Mouse (Mus musculus) heart, embryonic 12.5 days (tissue): ENCODE data around the gene Cbfa2t3. TPM values are rescaled to one million over a fixed set of nuclear protein-coding genes. Genes with fewer than 3 reads are reported as not detected.

ENCODE experiments used
- ATAC-seq: fragments of 200-750 bp; cut with Nextera tagmentation; 2 replicates; pipeline ENCODE4 v1.8.0; 2017; ENCODE audit warnings: moderate TSS enrichment, moderate library complexity; ENCODE audit not compliant: insufficient number of reproducible peaks, low FRiP score
- H3K27ac ChIP-seq: fragments of 300-500 bp; sonication (generic); 2 replicates; pipeline ENCODE4 v1.5.1; 2016; ENCODE audit warnings: mild to moderate bottlenecking, moderate library complexity; ENCODE audit not compliant: poor library complexity, severe bottlenecking
- H3K27me3 ChIP-seq: fragments of 300-500 bp; sonication (generic); replicated peaks from 2 replicates; pipeline ENCODE4 v1.6.1; 2016; ENCODE audit warnings: mild to moderate bottlenecking, moderate library complexity
- H3K36me3 ChIP-seq: fragments of 300-500 bp; sonication (generic); 2 replicates; pipeline ENCODE4 v1.6.1; 2016; ENCODE audit warnings: mild to moderate bottlenecking, moderate library complexity
- H3K4me1 ChIP-seq: fragments of 300-500 bp; sonication (generic); replicated peaks from 2 replicates; pipeline ENCODE4 v1.6.1; 2016; ENCODE audit warnings: mild to moderate bottlenecking
- H3K4me2 ChIP-seq: fragments of 300-500 bp; sonication (generic); 2 replicates; pipeline ENCODE4 v1.6.1; 2016; ENCODE audit warnings: mild to moderate bottlenecking, moderate library complexity
- H3K4me3 ChIP-seq: fragments of 300-500 bp; sonication (generic); 2 replicates; pipeline ENCODE4 v1.5.1; 2016; ENCODE audit warnings: mild to moderate bottlenecking
- H3K9ac ChIP-seq: fragments of 300-500 bp; sonication (generic); 2 replicates; pipeline ENCODE4 v1.6.1; 2016; ENCODE audit warnings: mild to moderate bottlenecking, moderate library complexity
- H3K9me3 ChIP-seq: fragments of 300-500 bp; sonication (generic); replicated peaks from 2 replicates; pipeline ENCODE4 v1.6.1; 2016; ENCODE audit warnings: mild to moderate bottlenecking, moderate library complexity
- WGBS: fragments of 180-500 bp; shearing (Covaris S2); methylation state at CpG from one replicate; pipeline ENCODE4 v1.1.7; 2016; 5-methylcytosine and 5-hydroxymethylcytosine counted together
- polyA plus RNA-seq: library from polyadenylated mRNA; unstranded; fragments of >200 nt; fragmentation: Nextera tagmentation; extraction: Ambion mirVana; gene quantifications from 2 replicates; pipeline ENCODE4 v1.2.1, GENCODE M21; 2016

The Cbfa2t3 gene
- polyA plus RNA-seq, 1 experiment from 2014 or later, result 6.2 TPM

DNA sequence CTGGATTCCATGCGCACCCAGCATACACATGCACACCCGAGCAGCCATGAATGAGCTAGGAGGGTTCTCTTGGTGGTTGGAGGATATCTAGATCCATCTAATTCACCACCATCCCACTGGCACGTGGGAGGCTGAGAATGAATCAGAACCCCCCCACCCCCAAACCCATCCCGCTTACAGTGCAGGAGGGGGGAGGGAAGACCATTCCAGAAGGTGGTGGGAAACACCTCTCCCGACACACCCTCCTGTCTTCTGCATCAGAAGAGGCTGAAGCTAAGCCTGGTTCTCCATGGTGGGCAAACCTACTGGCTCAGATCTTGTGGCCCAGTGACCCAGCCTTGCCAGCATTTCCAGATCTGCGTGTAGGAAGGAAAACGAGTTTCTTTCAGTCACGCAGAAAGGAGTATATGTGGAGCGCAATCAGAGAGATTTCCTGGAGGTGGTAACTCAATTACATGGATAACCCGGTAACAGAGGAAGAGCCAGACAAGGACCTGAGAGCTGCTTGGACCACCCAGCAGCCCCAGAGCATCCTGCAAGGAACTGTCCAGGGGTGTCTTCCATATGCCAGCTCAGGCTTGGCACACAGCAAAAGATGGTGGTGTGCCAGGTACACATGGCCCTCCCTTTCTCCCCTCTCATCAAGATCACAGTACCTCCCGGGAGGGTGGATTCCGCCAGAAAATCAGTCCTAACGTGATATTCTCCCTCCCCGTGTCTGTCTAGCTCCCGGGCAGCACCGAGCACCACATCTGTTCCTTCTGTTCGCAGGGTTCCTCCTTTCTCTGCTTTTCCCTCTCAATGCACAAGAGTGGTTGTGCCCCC, 23.1 kb downstream of the Cbfa2t3 start:
- Histone ChIP-seq H3K27me3 (peaks cover 90% of the 10 kb centered on the region), H3K27ac (no peak overlapping the region), H3K36me3 (peaks cover 7% of the 10 kb centered on the region; the same call in 1 of the 2 replicates), H3K4me3 (peak overlapping the region; percentile 73; the same call in 1 of the 2 replicates), H3K9ac (0 out of 2 replicates have a peak overlapping the region, but pooled peaks have one; percentile 83), H3K9me3 (no peaks in the 10 kb centered on the region), H3K4me2 (peak overlapping the region; percentile 98), H3K4me1 (peaks cover 36% of the 10 kb centered on the region)
- WGBS, result 80% methylated on average over 17 of the region's 17 CpGs
- ATAC-seq, result no peak

GRCm38 (mm10) chr8:122674999-122675398, 23.9 kb downstream of the Cbfa2t3 start:
- no peaks in the 10 kb centered on the region for H3K9me3 ChIP-seq
- no peak overlapping the region for H3K27ac ChIP-seq
- peaks cover 7% of the 10 kb centered on the region; the same call in 1 of the 2 replicates for H3K36me3 ChIP-seq
- peaks cover 90% of the 10 kb centered on the region for H3K27me3 ChIP-seq
- no peak overlapping the region for H3K4me3 ChIP-seq
- WGBS, result 37% methylated on average over 7 of the region's 7 CpGs
- H3K9ac ChIP-seq, result no peak overlapping the region
- ATAC-seq, result no peak
- H3K4me1 ChIP-seq, result peaks cover 39% of the 10 kb centered on the region
- H3K4me2 ChIP-seq, result 0 out of 2 replicates have a peak overlapping the region, but pooled peaks have one; percentile 98

DNA sequence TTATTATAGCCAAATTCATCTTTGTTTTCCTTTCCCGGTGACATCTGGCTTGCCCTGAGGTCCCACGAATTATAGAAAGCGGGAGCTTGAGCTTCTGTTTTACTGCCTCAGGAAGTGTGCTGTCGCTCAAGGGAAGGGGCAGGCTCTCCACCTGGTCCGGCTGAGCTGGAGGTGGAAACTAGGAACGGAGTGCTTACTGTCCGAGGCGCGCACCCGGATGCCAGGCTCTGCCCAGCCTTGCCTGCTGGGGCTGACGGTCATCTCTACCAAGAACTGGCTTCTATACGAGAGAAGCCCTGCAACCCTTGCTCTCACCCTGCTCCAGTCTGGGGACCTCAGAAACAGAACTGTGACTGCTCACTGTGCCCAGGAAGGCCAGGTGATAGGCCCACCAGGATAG, 24.9 kb downstream of the Cbfa2t3 start:
- Histone ChIP-seq H3K9ac (no peak overlapping the region), H3K9me3 (no peaks in the 10 kb centered on the region), H3K4me3 (no peak overlapping the region), H3K4me2 (no peak overlapping the region), H3K4me1 (peaks cover 39% of the 10 kb centered on the region), H3K27ac (no peak overlapping the region), H3K27me3 (peaks cover 84% of the 10 kb centered on the region), H3K36me3 (peaks cover 7% of the 10 kb centered on the region; the same call in 1 of the 2 replicates)
- ATAC-seq, result no peak
- WGBS, result 87% methylated on average over 12 of the region's 12 CpGs

GRCm38 (mm10) chr8:122671894-122672293, 27.0 kb downstream of the Cbfa2t3 start:
- Histone ChIP-seq H3K27me3 (peaks cover 74% of the 10 kb centered on the region), H3K9ac (no peak overlapping the region), H3K4me3 (no peak overlapping the region), H3K36me3 (peaks cover 7% of the 10 kb centered on the region; the same call in 1 of the 2 replicates), H3K9me3 (no peaks in the 10 kb centered on the region), H3K4me2 (no peak overlapping the region), H3K4me1 (peaks cover 46% of the 10 kb centered on the region), H3K27ac (no peak overlapping the region)
- ATAC-seq, result no peak
- 75% methylated on average over 6 of the region's 6 CpGs for WGBS

DNA sequence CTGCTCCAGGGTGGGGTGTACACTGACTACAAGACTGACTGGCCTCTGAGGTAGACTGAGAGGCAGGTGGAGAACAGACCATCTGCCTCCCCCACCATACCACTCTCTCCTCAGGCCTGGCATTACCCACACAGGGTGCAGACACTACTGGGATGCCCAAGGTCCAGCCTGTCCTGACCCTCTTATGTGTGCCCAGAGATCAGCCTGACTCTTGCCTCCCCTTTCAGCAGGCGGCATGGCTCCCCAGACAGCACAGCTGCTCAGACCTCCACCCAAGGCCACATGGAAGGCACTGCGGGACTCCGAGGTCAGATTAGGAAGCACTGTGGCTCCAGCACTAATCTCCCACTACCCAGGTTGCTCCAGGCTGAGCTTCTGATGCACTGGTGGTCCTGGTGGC, 28.2 kb downstream of the Cbfa2t3 start:
- peaks cover 7% of the 10 kb centered on the region; the same call in 1 of the 2 replicates for H3K36me3 ChIP-seq
- no peak overlapping the region for H3K4me3 ChIP-seq
- no peak overlapping the region for H3K9ac ChIP-seq
- 67% methylated on average over 3 of the region's 3 CpGs for WGBS
- no peaks in the 10 kb centered on the region for H3K9me3 ChIP-seq
- H3K4me2 ChIP-seq, result no peak overlapping the region
- H3K27ac ChIP-seq, result no peak overlapping the region
- peaks cover 52% of the 10 kb centered on the region for H3K4me1 ChIP-seq
- ATAC-seq, result no peak
- peaks cover 63% of the 10 kb centered on the region for H3K27me3 ChIP-seq

DNA sequence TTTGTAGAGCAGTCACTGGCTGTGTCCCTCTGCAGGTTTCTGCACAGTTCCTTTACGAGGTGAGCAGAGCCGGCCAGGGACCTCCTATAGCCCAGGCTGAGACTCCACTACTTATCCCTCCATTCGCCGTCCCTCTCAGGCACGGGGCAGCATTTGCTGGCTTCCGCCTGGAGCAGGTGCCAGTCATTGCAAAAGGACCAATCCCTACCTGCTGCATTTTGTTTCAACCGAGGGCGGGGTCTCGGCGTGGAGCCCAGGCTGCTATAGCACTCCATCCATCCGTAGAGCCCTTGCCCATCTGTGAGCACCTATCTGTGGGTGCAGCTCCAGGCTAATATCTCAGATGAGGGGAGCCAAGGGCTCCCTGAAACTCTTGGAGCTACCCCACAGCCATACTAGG, 28.9 kb downstream of the Cbfa2t3 start:
- Histone ChIP-seq H3K9ac (no peak overlapping the region), H3K36me3 (peaks cover 7% of the 10 kb centered on the region; the same call in 1 of the 2 replicates), H3K4me2 (no peak overlapping the region), H3K27me3 (peaks cover 56% of the 10 kb centered on the region), H3K27ac (no peak overlapping the region), H3K9me3 (no peaks in the 10 kb centered on the region), H3K4me1 (peaks cover 59% of the 10 kb centered on the region), H3K4me3 (no peak overlapping the region)
- 40% methylated on average over 11 of the region's 11 CpGs for WGBS
- no peak for ATAC-seq

DNA sequence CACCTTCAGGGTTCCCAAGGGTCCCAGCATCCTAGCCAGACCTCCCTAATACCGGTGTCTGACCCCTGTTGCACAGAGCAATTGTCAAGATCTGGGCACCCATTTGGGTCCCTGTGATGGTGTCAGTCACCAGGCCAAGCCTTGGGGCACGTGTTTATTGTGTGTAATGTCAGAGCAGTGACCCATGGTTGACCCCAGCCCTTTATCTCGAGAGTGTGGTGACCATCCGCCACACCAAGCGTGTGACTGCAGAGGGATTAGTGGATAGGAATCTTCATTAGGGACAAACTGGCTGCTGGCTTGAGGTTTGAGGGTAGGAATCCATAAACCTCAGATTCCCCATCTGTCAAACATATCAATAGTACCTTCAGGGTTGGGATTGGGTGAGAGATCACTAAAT, 29.5 kb downstream of the Cbfa2t3 start:
- no peak for ATAC-seq
- Histone ChIP-seq H3K9me3 (no peaks in the 10 kb centered on the region), H3K4me3 (no peak overlapping the region), H3K27ac (no peak overlapping the region), H3K36me3 (peaks cover 7% of the 10 kb centered on the region; the same call in 1 of the 2 replicates), H3K27me3 (peaks cover 51% of the 10 kb centered on the region), H3K4me1 (peaks cover 65% of the 10 kb centered on the region), H3K9ac (no peak overlapping the region), H3K4me2 (no peak overlapping the region)
- WGBS, result 28% methylated on average over 5 of the region's 5 CpGs

GRCm38 (mm10) chr8:122667854-122668253, 31.1 kb downstream of the Cbfa2t3 start:
- Histone ChIP-seq H3K9ac (no peak overlapping the region), H3K27me3 (peaks cover 37% of the 10 kb centered on the region), H3K4me3 (no peak overlapping the region), H3K4me2 (no peak overlapping the region), H3K36me3 (peaks cover 4% of the 10 kb centered on the region; the same call in 1 of the 2 replicates), H3K27ac (no peak overlapping the region), H3K9me3 (no peaks in the 10 kb centered on the region), H3K4me1 (peaks cover 75% of the 10 kb centered on the region)
- WGBS, result 71% methylated on average over 11 of the region's 11 CpGs
- ATAC-seq, result no peak

DNA sequence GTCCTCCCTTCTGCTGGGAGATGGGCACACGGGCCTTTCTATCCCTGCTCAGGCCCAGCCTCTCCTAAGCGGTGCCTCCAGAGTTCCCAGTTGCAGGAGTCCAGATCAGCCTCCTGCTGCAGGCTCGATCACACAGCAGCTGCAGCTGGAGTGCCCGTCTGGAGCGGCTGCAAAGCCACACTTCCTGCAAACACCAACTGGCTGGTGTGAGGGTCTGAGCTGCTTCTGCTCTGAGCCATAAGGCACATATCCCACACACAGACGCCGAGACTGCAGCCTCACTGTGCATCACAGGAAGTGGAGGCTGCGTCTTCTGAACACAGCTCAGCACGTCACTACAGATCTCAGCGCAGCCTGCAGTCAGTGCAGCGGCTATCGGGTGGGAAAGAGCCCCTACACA, 32.1 kb downstream of the Cbfa2t3 start:
- Histone ChIP-seq H3K27ac (peak overlapping the region; percentile 66), H3K4me1 (peaks cover 77% of the 10 kb centered on the region), H3K4me3 (no peak overlapping the region), H3K4me2 (peak overlapping the region; percentile 15), H3K36me3 (no peaks in the 10 kb centered on the region), H3K9ac (peak overlapping the region; percentile 23; the same call in 1 of the 2 replicates), H3K27me3 (peaks cover 27% of the 10 kb centered on the region), H3K9me3 (no peaks in the 10 kb centered on the region)
- 40% methylated on average over 12 of the region's 12 CpGs for WGBS
- peak; percentile 13 for ATAC-seq

DNA sequence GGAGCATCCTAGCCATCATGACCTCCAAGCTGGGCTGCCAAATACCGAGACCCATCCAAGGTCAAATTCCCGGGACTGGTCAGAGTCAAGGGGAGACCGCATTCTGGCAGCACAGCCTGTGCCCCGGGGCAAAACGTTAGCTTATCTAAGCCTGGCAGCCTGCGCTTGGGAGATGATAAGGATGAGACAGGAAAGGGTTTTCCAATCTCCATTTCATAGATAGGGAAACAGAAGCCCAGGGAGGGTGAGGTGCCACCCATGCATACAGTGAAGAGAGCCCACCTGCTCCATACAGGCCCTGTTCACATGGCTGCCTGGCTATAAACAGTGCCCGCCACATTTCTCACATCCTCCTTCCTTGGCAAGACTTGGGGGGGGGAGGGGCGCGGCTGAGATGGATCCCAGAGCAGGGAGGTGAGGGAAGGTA, 32.6 kb downstream of the Cbfa2t3 start:
- WGBS, result 5% methylated on average over 9 of the region's 9 CpGs
- Histone ChIP-seq H3K4me2 (peak overlapping the region; percentile 15), H3K27me3 (peaks cover 22% of the 10 kb centered on the region), H3K9ac (peak overlapping the region; percentile 23; the same call in 1 of the 2 replicates), H3K4me1 (peaks cover 82% of the 10 kb centered on the region), H3K36me3 (no peaks in the 10 kb centered on the region), H3K4me3 (no peak overlapping the region), H3K9me3 (no peaks in the 10 kb centered on the region), H3K27ac (peak overlapping the region; percentile 66)
- peak; percentile 56 for ATAC-seq

GRCm38 (mm10) chr8:122665667-122666316, 33.1 kb downstream of the Cbfa2t3 start:
- no peak overlapping the region for H3K4me3 ChIP-seq
- no peak overlapping the region for H3K9ac ChIP-seq
- H3K9me3 ChIP-seq, result no peaks in the 10 kb centered on the region
- ATAC-seq, result no peak
- H3K4me2 ChIP-seq, result peak overlapping the region; percentile 15
- H3K27me3 ChIP-seq, result peaks cover 17% of the 10 kb centered on the region
- no peaks in the 10 kb centered on the region for H3K36me3 ChIP-seq
- 62% methylated on average over 13 of the region's 14 CpGs for WGBS
- H3K27ac ChIP-seq, result peak overlapping the region; percentile 66
- H3K4me1 ChIP-seq, result peaks cover 85% of the 10 kb centered on the region
